Mouse (Mus musculus) MEL (cell line): ENCODE data around the gene Pidd1. TPM values are rescaled to one million over a fixed set of nuclear protein-coding genes. Genes with fewer than 3 reads are reported as not detected.
A peak's percentile ranks its signal among the peaks of the same experiment; 100 is the strongest.

Experiments
- DNase-seq: peaks from one replicate; pipeline ENCODE4 v3.0.0; 2011; ENCODE audit warnings: low read depth, low spot score
- H3K27ac ChIP-seq: 2 replicates; pipeline ENCODE4 v1.5.1; 2012; ENCODE audit warnings: low read depth, mild to moderate bottlenecking, control low read depth, low read length, moderate library complexity; ENCODE audit not compliant: control insufficient read depth
- H3K27me3 ChIP-seq, 2 experiments: fragments of 150-350 bp in 1 of 2; sonication (generic) in 1 of 2; 2 replicates each; pipeline ENCODE4 v1.6.1; 2012; ENCODE audit warnings: low read length in 2 of 2, mild to moderate bottlenecking in 2 of 2, improper control_type of control experiment in 1 of 2, moderate library complexity in 1 of 2; ENCODE audit not compliant: insufficient read depth in 2 of 2, control insufficient read depth in 1 of 2
- H3K36me3 ChIP-seq, 2 experiments: 2 replicates each; pipeline ENCODE4 v1.6.1; 2012 to 2014; ENCODE audit warnings: low read length in 2 of 2, improper control_type of control experiment in 1 of 2, inconsistent platforms in 1 of 2, mild to moderate bottlenecking in 1 of 2; ENCODE audit not compliant: insufficient read depth in 2 of 2, control insufficient read depth in 1 of 2
- H3K4me1 ChIP-seq, 2 experiments: fragments of 150-350 bp in 1 of 2; sonication (generic) in 1 of 2; 2 replicates each; pipeline ENCODE4 v1.6.1; 2012; ENCODE audit warnings: low read length in 2 of 2, improper control_type of control experiment in 1 of 2, mild to moderate bottlenecking in 1 of 2; ENCODE audit not compliant: insufficient read depth in 2 of 2, control insufficient read depth in 1 of 2
- H3K4me3 ChIP-seq, 2 experiments: fragments of 150-350 bp in 1 of 2; sonication (generic) in 1 of 2; 2 replicates each; pipeline ENCODE4 v1.5.1; 2012; ENCODE audit warnings: low read depth in 2 of 2, low read length in 2 of 2, mild to moderate bottlenecking in 2 of 2, moderate library complexity in 2 of 2, control low read depth in 1 of 2, improper control_type of control experiment in 1 of 2; ENCODE audit not compliant: control insufficient read depth in 1 of 2, insufficient read depth in 1 of 2
- H3K79me2 ChIP-seq: 2 replicates; pipeline ENCODE4 v1.6.1; 2012; ENCODE audit warnings: mild to moderate bottlenecking, low read length, moderate library complexity; ENCODE audit not compliant: control insufficient read depth, poor library complexity, insufficient read depth
- H3K9ac ChIP-seq: 2 replicates; pipeline ENCODE4 v1.6.1; 2012; ENCODE audit warnings: low read depth, mild to moderate bottlenecking, control low read depth, low read length, moderate library complexity; ENCODE audit not compliant: control insufficient read depth, poor library complexity, severe bottlenecking
- H3K9me3 ChIP-seq: fragments of 150-350 bp; sonication (generic); replicated peaks from 2 replicates; pipeline ENCODE4 v1.6.1; 2012; ENCODE audit warnings: mild to moderate bottlenecking, low read length, improper control_type of control experiment, moderate library complexity; ENCODE audit not compliant: insufficient read depth
- CTCF ChIP-seq, 3 experiments: IDR thresholded peaks in 2 of 3; conservative IDR thresholded peaks in 1 of 3; 2 replicates each; pipeline ENCODE4 v1.5.1; 2011 to 2012; ENCODE audit warnings: low read length in 3 of 3, low read depth in 2 of 3, mild to moderate bottlenecking in 2 of 3, improper control_type of control experiment in 1 of 3, inconsistent platforms in 1 of 3, mixed read lengths in 1 of 3, moderate library complexity in 1 of 3; ENCODE audit not compliant: control insufficient read depth in 1 of 3, insufficient read depth in 1 of 3, poor library complexity in 1 of 3, severe bottlenecking in 1 of 3
- ETS1 ChIP-seq: IDR thresholded peaks from 2 replicates; pipeline ENCODE4 v1.6.1; 2012; ENCODE audit warnings: low read depth, mild to moderate bottlenecking, inconsistent platforms, low read length, improper control_type of control experiment, moderate library complexity
- GABPA ChIP-seq: IDR thresholded peaks from 2 replicates; pipeline ENCODE4 v1.6.1; 2012; ENCODE audit warnings: low read depth, mild to moderate bottlenecking, inconsistent platforms, low read length, improper control_type of control experiment, moderate library complexity
- MAFK ChIP-seq: IDR thresholded peaks from 2 replicates; pipeline ENCODE4 v1.6.1; 2011; ENCODE audit warnings: low read depth, mild to moderate bottlenecking, low read length, improper control_type of control experiment, borderline replicate concordance
- MAZ ChIP-seq: IDR thresholded peaks from 2 replicates; pipeline ENCODE4 v1.6.1; 2012; ENCODE audit warnings: low read depth, mild to moderate bottlenecking, inconsistent platforms, low read length, improper control_type of control experiment
- MEF2A ChIP-seq: IDR thresholded peaks from 2 replicates; pipeline ENCODE4 v1.6.1; 2014; ENCODE audit warnings: low read depth, mild to moderate bottlenecking, inconsistent platforms, low read length, improper control_type of control experiment; ENCODE audit not compliant: poor library complexity, insufficient replicate concordance, severe bottlenecking; ENCODE audit errors: extremely low read depth
- MYB ChIP-seq: IDR thresholded peaks from 2 replicates; pipeline ENCODE4 v1.6.1; 2011; ENCODE audit warnings: mild to moderate bottlenecking, low read depth, low read length, improper control_type of control experiment
- MYC ChIP-seq: IDR thresholded peaks from 2 replicates; pipeline ENCODE4 v1.6.1; 2011; ENCODE audit warnings: low read depth, mild to moderate bottlenecking, low read length, improper control_type of control experiment, moderate library complexity
- POLR2AphosphoS2 ChIP-seq: IDR thresholded peaks from 2 replicates; pipeline ENCODE4 v1.6.1; 2011; ENCODE audit warnings: low read length, improper control_type of control experiment
- RAD21 ChIP-seq: IDR thresholded peaks from 2 replicates; pipeline ENCODE4 v1.6.1; 2011; ENCODE audit warnings: mild to moderate bottlenecking, low read depth, low read length, improper control_type of control experiment
- RCOR1 ChIP-seq: IDR thresholded peaks from 2 replicates; pipeline ENCODE4 v1.6.1; 2012; ENCODE audit warnings: low read depth, mild to moderate bottlenecking, inconsistent platforms, low read length, improper control_type of control experiment
- SIN3A ChIP-seq: IDR thresholded peaks from 2 replicates; pipeline ENCODE4 v1.6.1; 2012; ENCODE audit warnings: low read length, improper control_type of control experiment, inconsistent platforms
- SMC3 ChIP-seq: IDR thresholded peaks from 2 replicates; pipeline ENCODE4 v1.6.1; 2011; ENCODE audit warnings: low read depth, low read length, improper control_type of control experiment
- TAL1 ChIP-seq: IDR thresholded peaks from 2 replicates; pipeline ENCODE4 v1.6.1; 2012; ENCODE audit warnings: mild to moderate bottlenecking, inconsistent platforms, low read length, moderate library complexity, mixed read lengths
- TBP ChIP-seq: IDR thresholded peaks from 2 replicates; pipeline ENCODE4 v1.8.0; 2011; ENCODE audit warnings: low read depth, low read length, improper control_type of control experiment
- ZC3H11A ChIP-seq: IDR thresholded peaks from 2 replicates; pipeline ENCODE4 v1.6.1; 2012; ENCODE audit warnings: low read depth, mild to moderate bottlenecking, inconsistent platforms, low read length, improper control_type of control experiment
- ZKSCAN1 ChIP-seq: IDR thresholded peaks from 2 replicates; pipeline ENCODE4 v1.6.1; 2012; ENCODE audit warnings: low read depth, mild to moderate bottlenecking, inconsistent platforms, low read length, improper control_type of control experiment, moderate library complexity
- polyA plus RNA-seq, 2 experiments: library from polyadenylated mRNA; stranded (reverse) in 1 of 2; unstranded in 1 of 2; fragments of >175 nt in 1 of 2; fragments of >200 nt in 1 of 2; gene quantifications; 2 replicates each; pipeline versions ENCODE4 v1.2.1 to v1.2.4; 2012; ENCODE audit warnings: low replicate concordance in 2 of 2, low read depth in 1 of 2; ENCODE audit not compliant: insufficient read length in 2 of 2, insufficient read depth in 1 of 2, missing spikeins in 1 of 2
- total RNA-seq: library from RNA; depleted of rRNA; stranded (reverse); fragments of 300-350 nt; gene quantifications from 2 replicates; pipeline ENCODE4 v1.2.3, GENCODE M21; 2012

Pidd1 gene
- total and polyA plus RNA-seq, 3 experiments, result 6.4 to 27.2 TPM; not detected in 1

DNA sequence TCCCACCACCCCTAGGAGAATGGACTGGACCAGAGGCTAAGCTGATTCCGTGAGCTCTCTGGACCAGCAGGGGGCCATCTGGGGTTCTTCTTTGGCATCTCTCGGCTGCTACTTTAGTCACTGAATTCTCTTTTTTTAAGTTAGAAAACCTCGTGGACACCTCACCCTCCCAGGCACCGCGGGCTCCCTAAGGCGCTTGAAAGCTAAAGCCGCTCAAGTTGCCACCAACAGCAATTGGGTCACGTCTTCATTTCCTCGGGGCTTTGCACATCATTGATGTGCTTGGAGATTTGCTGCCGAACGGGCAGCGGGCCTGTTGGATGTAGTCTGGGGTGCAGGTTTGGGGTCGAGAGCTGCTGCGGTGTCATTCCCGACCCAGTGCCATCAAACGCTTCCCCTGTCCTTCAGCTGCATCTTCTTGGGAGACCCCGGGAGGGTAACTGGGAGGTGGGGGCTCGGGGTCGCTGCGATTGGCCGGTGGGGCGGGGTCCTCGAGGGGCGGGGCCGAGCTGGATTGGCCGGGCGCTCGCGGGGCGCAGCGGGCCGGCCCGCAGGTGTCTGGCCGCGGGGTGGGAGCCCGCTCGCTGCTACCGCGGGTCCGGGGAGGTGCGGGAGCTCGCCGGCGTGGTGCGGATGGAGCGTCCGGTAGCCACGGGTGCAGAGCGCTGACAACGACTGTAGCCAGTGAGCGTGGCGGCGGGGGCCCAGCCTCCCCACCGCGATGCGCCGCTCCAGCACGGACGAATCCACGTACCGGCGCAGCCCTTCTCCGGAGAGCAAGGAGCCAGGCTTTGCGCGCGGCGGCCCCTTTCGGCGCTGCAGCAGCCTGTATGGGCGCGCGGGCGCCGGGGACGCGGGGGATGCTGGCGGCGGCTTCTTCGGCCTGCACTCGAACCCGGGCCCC lies 37.9 kb upstream of the Pidd1 start:
- Histone ChIP-seq H3K79me2 (peaks cover 14% of the 10 kb centered on the region), H3K4me3 (no peak overlapping the region), H3K27ac (no peak overlapping the region)
- TF ChIP-seq RCOR1 (no peak), MYC (no peak), MAZ (no peak), GABPA (no peak), MYB (no peak), MEF2A (no peak), TAL1 (no peak), POLR2AphosphoS2 (no peak)
- TF ChIP-seq, all 39 proteins: peak for 0
- H3K9me3 ChIP-seq, result no peaks in the 10 kb centered on the region
- H3K4me1 ChIP-seq, result peaks cover 0 to 12% of the 10 kb centered on the region in 2 experiments; a peak in 3 of 4 replicates
- H3K36me3 ChIP-seq, result peaks cover 0 to 7% of the 10 kb centered on the region in 2 experiments; a peak in 2 of 4 replicates
- no peak overlapping the region for H3K9ac ChIP-seq
- H3K27me3 ChIP-seq, result no peaks in the 10 kb centered on the region
- DNase-seq, result no peak

DNA sequence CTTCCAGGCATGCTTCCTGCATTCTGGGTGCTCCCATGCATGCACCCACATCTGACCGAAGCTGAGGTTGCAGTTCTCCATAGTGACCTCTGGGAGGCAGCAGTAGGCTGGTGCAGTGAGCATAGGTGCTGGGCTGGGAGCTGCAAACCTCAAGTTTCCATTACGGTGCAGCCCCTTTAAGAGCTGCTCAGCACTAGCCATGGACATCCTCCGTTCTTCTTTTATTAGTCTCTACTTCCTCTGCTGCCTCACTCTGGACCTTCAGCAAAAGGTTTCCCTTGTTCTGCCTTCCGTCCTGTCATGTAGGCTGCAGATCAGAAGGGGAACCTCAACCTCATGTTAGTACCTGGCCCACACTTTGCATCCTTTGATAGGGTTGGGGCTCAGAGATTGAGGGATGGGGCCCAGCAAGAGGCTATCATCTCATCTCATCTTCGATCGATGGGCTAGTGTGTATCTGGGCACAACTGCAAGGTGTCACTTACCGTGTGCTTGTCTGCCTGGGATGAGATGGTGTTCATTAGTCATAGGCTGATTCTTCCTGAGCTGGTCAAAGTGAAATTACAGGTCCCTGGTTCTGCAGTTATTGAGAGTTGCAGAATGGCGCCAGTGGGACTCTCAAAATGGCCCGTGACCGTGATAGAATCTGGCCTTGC lies 37.1 kb upstream of the Pidd1 start:
- DNase-seq, result peak; percentile 81
- Histone ChIP-seq H3K27me3 (no peaks in the 10 kb centered on the region), H3K4me3 (no peak overlapping the region), H3K9me3 (no peaks in the 10 kb centered on the region), H3K36me3 (peaks cover 0 to 7% of the 10 kb centered on the region in 2 experiments; a peak in 2 of 4 replicates), H3K9ac (no peak overlapping the region), H3K27ac (no peak overlapping the region), H3K4me1 (peaks cover 0 to 13% of the 10 kb centered on the region in 2 experiments; a peak in 3 of 4 replicates), H3K79me2 (peaks cover 22% of the 10 kb centered on the region)
- peak; percentile 80 to 95 (median 81) for TF ChIP-seq CTCF (IDR thresholded peaks at IDR 0.05 in 2 of 3, conservative IDR thresholded peaks at IDR 0.05 in 1 of 3; ENCODE audit: control insufficient read depth in 1 of 3, insufficient read depth in 1 of 3, low read depth in 2 of 3, low read length in 3 of 3, poor library complexity in 1 of 3, severe bottlenecking in 1 of 3)
- TF ChIP-seq ZKSCAN1, result no peak
- peak; percentile 70 for TF ChIP-seq SMC3
- no peak for TF ChIP-seq TBP
- TF ChIP-seq RAD21, result peak; percentile 72
- TF ChIP-seq TAL1, result no peak
- no peak for TF ChIP-seq MAFK
- no peak for TF ChIP-seq ETS1
- TF ChIP-seq SIN3A, result no peak
- TF ChIP-seq MYC, result no peak
- peak; percentile 26; the same call in 1 of the 2 replicates for TF ChIP-seq ZC3H11A
